Mouse (Mus musculus) heart, postnatal 36 days (tissue): ENCODE data around the gene Gbp2b. TPM values are rescaled to one million over a fixed set of nuclear protein-coding genes. Genes with fewer than 3 reads are reported as not detected.
"Not testable (repeated sequence)": the region's sequence is repeated elsewhere in the genome, so short reads cannot be mapped to it uniquely, and the experiment has no call there.

ENCODE experiments used
- DNase-seq, 2 experiments: peaks; one replicate each; pipeline ENCODE4 v3.0.0; 2021 to 2022
- intact Hi-C: fragments of 180-260 bp; cut with DNase I; formaldehyde crosslinking; loops from one replicate; pipeline ENCODE4 v1.15.1; 2025
- microRNA-seq, 2 experiments: library from miRNA; unstranded; fragments of <30 nt; microRNA quantifications; one replicate each; pipeline ENCODE4 v1.2.0; 2021; ENCODE audit warnings: borderline number of aligned reads in 2 of 2
- total RNA-seq, 2 experiments: library from RNA; stranded (reverse); gene quantifications; 2 replicates each; pipeline ENCODE4 v1.2.3; 2021

Gbp2b gene
- total RNA-seq, 2 experiments from 2014 or later, result 0.14 to 0.19 TPM

GRCm38 (mm10) chr3:142619606-142620005 lies 25.0 kb downstream of the Gbp2b start:
- intact Hi-C loops, result loop anchor here (1.0 to 10.0 kb wide), 4 partner anchors 59 to 335 kb away; partner anchors contain the start of genes Gbp3 and Gbp5
- peak in 1 of 2 experiments; percentile 14 for DNase-seq

GRCm38 (mm10) chr3:142620111-142620955 lies 25.7 kb downstream of the Gbp2b start, which contains the start of gene Gbp2:
Gbp2 (plus strand) TSS chr3:142620602.
- peak; percentile 39 to 66 for DNase-seq
- intact Hi-C loops, result loop anchor here (1.0 to 10.0 kb wide), 3 partner anchors 60 to 336 kb away; partner anchors contain the start of genes Gbp3 and Gbp5

DNA sequence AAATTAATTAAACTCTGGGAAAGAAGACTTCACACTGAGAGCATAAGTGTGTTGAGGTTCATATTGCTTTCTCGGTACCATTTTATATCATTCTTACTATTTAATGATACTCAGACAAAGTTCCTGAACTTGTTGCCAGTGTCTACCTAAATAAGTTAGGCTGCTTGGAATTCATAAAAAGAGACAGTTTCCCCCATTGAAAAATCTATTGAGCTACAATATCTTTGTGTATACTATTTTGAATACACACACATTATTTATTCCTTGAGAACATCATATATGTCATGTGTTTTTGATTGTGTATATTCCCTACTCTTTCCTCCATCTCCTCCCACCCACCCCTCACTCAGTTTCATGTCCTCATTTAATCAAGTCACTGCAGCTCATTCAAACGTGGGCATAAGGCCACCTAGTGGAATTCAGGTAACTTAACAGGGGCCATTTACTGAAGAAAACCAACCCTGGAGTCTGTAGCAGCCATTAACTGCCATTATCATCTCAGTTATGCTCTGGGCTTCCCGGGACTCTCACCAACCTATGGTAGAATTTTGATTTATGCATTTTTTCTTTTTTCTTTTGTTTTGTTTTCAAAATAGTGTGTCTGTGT lies 26.4 kb downstream of the Gbp2b start:
- intact Hi-C loops, result loop anchor here (1.0 to 10.0 kb wide), 3 partner anchors 60 to 336 kb away; partner anchors contain the start of genes Gbp3 and Gbp5
- DNase-seq, result no peak

DNA sequence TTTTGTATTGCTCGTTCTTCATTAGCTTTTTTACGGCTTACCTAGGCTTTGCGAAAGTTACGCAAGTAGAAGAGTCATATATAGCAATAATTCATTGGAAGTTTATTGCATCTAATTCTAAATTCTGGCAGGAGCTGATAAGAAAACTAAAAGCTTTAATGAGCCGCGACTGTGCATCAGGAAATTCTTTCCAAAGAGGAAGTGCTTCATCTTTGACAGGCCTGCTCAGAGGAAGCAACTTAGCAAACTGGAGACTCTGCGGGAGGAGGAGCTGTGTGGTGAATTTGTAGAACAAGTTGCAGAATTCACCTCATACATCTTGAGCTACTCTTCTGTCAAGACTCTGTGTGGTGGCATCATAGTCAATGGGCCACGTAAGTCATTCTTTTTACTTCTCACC lies 35.7 kb downstream of the Gbp2b start:
- no peak for DNase-seq
- intact Hi-C loops, result no loop called here

DNA sequence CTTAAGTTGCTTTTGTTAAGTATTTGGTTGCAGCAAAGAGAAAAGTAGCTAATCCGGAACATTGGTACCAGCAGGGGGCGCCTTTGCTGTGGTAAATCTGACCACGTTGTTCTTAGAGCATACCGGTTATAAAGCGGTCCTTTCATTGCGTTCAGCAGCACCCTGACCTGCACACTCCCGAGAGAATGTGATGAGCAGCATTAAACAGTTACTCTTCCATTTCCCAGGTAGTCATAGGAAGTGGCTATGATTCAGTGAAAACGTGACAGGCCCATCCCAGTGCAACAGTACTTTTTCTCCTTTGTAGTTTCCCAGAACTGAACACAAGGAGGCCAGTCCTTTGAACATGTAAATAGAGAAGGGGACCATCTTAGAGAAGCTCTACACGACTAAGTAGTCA lies 45.6 kb downstream of the Gbp2b start:
- intact Hi-C loops, result loop anchor here (1.0 to 2.0 kb wide), 2 partner anchors 61 to 69 kb away; partner anchors contain the start of gene Kyat3
- peak; percentile 66 to 83 for DNase-seq

DNA sequence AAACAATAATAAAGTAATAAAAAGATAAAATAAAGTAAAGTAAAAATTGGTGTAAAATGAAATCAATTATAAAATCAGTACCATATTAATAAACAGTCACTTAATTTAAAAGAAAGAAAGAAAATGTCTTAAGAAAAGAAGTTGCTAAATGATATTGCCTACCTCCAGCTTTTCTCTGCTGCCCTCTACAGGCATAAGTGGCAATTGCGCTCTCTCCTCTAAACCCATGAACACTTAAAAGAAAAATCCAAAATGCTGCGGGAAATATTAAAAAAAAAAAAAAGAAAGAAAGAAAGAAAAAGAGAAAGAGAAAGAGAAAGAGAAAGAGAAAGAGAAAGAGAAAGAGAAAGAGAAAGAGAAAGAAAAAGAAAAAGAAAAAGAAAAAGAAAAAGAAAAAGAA lies 51.3 kb downstream of the Gbp2b start:
- intact Hi-C loops, result loop anchor here (1.0 to 2.0 kb wide), 2 partner anchors 57 to 156 kb away; no protein-coding TSS in a partner anchor
- peak; percentile 65 to 84 for DNase-seq

DNA sequence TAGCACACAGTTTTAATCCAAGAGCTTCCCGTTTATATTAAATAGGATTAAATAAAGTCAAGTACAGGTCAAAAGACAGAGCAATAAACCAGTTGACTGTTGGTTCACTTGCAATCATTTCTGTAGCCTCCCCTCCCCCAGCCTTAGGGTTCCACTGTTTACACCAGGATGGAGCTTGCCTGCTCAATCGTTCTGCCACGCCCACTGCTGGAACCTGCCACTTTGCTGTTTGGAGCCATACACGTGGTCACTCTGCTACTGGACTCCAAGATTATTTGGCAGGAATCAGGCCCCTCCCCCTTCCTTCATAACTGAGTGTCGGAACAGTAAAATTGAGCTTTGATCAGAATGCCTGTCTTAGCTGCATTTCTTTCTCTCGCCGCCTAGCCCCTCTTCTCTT lies 53.2 kb downstream of the Gbp2b start:
- intact Hi-C loops, result loop anchor here (2.0 kb wide), 1 partner anchor 55 kb away; no protein-coding TSS in a partner anchor

GRCm38 (mm10) chr3:142650205-142650604 lies 55.6 kb downstream of the Gbp2b start:
- DNase-seq, result no peak
- intact Hi-C loops, result no loop called here

More for the DNA sequence above, 53.2 kb downstream of the Gbp2b start:
- not testable (repeated sequence) for DNase-seq

GRCm38 (mm10) chr3:142664723-142665122 lies 70.1 kb downstream of the Gbp2b start:
- intact Hi-C loops, result no loop called here

More at GRCm38 (mm10) chr3:142664723-142665122, 70.1 kb downstream of the Gbp2b start:
- DNase-seq, result no peak

Small RNAs within 50 kb of the gene (microRNA-seq; reads per million reads assigned to microRNA genes)
- 0 reads per million in 2 experiments for gene Mir6381

Other genes starting within 250 kb of the Gbp2b start
- gene Pdlim5, start 199.2 kb upstream of the Gbp2b start, total RNA-seq, result 100 to 1,000 TPM; 634 to 793 TPM
- 10 to 100 TPM in 1 of 2 experiments, 1 to 10 TPM in 1; 6.7 to 11.9 TPM for gene Gbp5, start 100.9 kb upstream of the Gbp2b start, total RNA-seq
- gene Gbp7, start 64.5 kb upstream of the Gbp2b start, total RNA-seq, result 10 to 100 TPM in 1 of 2 experiments, 1 to 10 TPM in 1; 8.5 to 14.3 TPM
- 10 to 100 TPM; 15.1 to 23.8 TPM for gene Gbp3, start 34.8 kb upstream of the Gbp2b start, total RNA-seq
- gene Gbp2, start 25.8 kb downstream of the Gbp2b start, total RNA-seq, result 10 to 100 TPM; 11.3 to 16.5 TPM
- 10 to 100 TPM; 23.8 to 27.9 TPM for gene Kyat3, start 106.2 kb downstream of the Gbp2b start, total RNA-seq
- 10 to 100 TPM; 20.9 to 21.1 TPM for gene Gtf2b, start 170.2 kb downstream of the Gbp2b start, total RNA-seq